ENCODE assay signal across 10 mouse cellular contexts in the genomic region with DNA sequence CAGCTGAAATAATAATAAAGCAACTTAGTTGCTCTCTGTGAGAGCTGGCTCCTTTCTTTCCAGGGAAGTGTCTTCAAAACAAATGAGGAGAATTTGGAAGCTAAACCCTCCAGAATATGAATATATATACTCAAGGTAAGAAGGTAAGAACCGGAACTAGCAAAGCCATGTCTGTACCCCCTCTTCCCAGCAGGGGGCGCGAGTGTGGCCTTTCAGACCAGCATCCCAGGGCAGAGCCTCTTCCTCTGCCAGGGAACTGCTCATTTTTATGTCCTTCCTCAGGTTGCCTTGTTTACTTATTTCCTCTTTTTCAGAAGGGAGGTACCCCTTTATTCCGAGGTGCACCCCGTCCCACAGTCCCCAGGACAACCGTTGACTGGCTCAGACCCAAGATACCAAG.
A peak's percentile ranks its signal among the peaks of the same experiment; 100 is the strongest.
DNase-seq lines count a peak whose midpoint lies in the region; ATAC-seq lines count a peak whose summit lies in the region.
"Had no signal": no experiment of that assay in that cellular context is flagged by ENCODE, and none has a peak within 500 bp of the region (broad histone marks: within the 10 kb centered on the region; RNA-seq: fewer than 3 reads in every experiment).

No protein-coding gene starts in this region.

- 0 out of 2 replicates have a peak, but pooled peaks have one; percentile 17 for ATAC-seq in hindbrain, embryonic 11.5 days (ENCODE audit: low FRiP score)
- no peak for ATAC-seq in midbrain, embryonic 14.5 days (ENCODE audit: low FRiP score, low TSS enrichment)
- no peak for ATAC-seq in midbrain, embryonic 15.5 days (replicated peaks)

- H3K9ac ChIP-seq in hindbrain, embryonic 11.5 days (ENCODE audit: low read depth, low read length) = no peak overlapping the region
- no peak overlapping the region for H3K9ac ChIP-seq in midbrain, embryonic 14.5 days (replicated peaks; ENCODE audit: low read length)
- no peak overlapping the region for H3K9ac ChIP-seq in midbrain, embryonic 15.5 days
- H3K9ac ChIP-seq: embryonic facial prominence, embryonic 12.5 days had no signal

- no peaks in the 10 kb centered on the region for H3K36me3 ChIP-seq in hindbrain, embryonic 11.5 days (ENCODE audit: control insufficient read depth, insufficient read depth, low read length)
- H3K36me3 ChIP-seq in hindbrain, embryonic 10.5 days = no peaks in the 10 kb centered on the region
- no peaks in the 10 kb centered on the region for H3K36me3 ChIP-seq in midbrain, embryonic 14.5 days (ENCODE audit: control insufficient read depth, insufficient read depth, low read length)
- no peaks in the 10 kb centered on the region for H3K36me3 ChIP-seq in midbrain, embryonic 15.5 days (replicated peaks)
- H3K36me3 ChIP-seq: embryonic facial prominence, embryonic 12.5 days had no signal

- no peak overlapping the region for H3K27ac ChIP-seq in hindbrain, embryonic 11.5 days (ENCODE audit: low read depth, low read length)
- H3K27ac ChIP-seq in hindbrain, embryonic 10.5 days = no peak overlapping the region
- no peak overlapping the region for H3K27ac ChIP-seq in midbrain, embryonic 14.5 days (replicated peaks; ENCODE audit: low read depth, low read length)
- no peak overlapping the region for H3K27ac ChIP-seq in midbrain, embryonic 15.5 days
- H3K27ac ChIP-seq: embryonic facial prominence, embryonic 12.5 days had no signal

- H3K4me3 ChIP-seq in hindbrain, embryonic 11.5 days (ENCODE audit: low read depth, low read length) = no peak overlapping the region
- no peak overlapping the region for H3K4me3 ChIP-seq in hindbrain, embryonic 10.5 days
- no peak overlapping the region for H3K4me3 ChIP-seq in midbrain, embryonic 14.5 days (replicated peaks; ENCODE audit: low read depth, low read length)
- H3K4me3 ChIP-seq in midbrain, embryonic 15.5 days = no peak overlapping the region
- H3K4me3 ChIP-seq: embryonic facial prominence, embryonic 12.5 days; megakaryocyte, embryonic 14.5 days had no signal

- 68% methylated on average over 6 of the region's 6 CpGs for WGBS in hindbrain, embryonic 11.5 days
- WGBS in hindbrain, embryonic 10.5 days = 66% methylated on average over 6 of the region's 6 CpGs
- WGBS in midbrain, embryonic 14.5 days = 72% methylated on average over 6 of the region's 6 CpGs
- 60% methylated on average over 6 of the region's 6 CpGs for WGBS in midbrain, embryonic 15.5 days

- no peaks in the 10 kb centered on the region for H3K4me1 ChIP-seq in hindbrain, embryonic 11.5 days (replicated peaks; ENCODE audit: control insufficient read depth, insufficient read depth, low read length)
- no peaks in the 10 kb centered on the region for H3K4me1 ChIP-seq in hindbrain, embryonic 10.5 days (replicated peaks)
- H3K4me1 ChIP-seq in midbrain, embryonic 14.5 days (ENCODE audit: control insufficient read depth, insufficient read depth, low read length) = no peaks in the 10 kb centered on the region
- no peaks in the 10 kb centered on the region for H3K4me1 ChIP-seq in midbrain, embryonic 15.5 days
- H3K4me1 ChIP-seq: embryonic facial prominence, embryonic 12.5 days; megakaryocyte, embryonic 14.5 days had no signal

- no peaks in the 10 kb centered on the region for H3K27me3 ChIP-seq in hindbrain, embryonic 11.5 days (ENCODE audit: control insufficient read depth, insufficient read depth, low read length)
- no peaks in the 10 kb centered on the region for H3K27me3 ChIP-seq in hindbrain, embryonic 10.5 days (ENCODE audit: insufficient read depth, poor library complexity, severe bottlenecking)
- H3K27me3 ChIP-seq in midbrain, embryonic 14.5 days (ENCODE audit: control insufficient read depth, insufficient read depth, low read length) = no peaks in the 10 kb centered on the region
- no peaks in the 10 kb centered on the region for H3K27me3 ChIP-seq in midbrain, embryonic 15.5 days (replicated peaks)
- H3K27me3 ChIP-seq: embryonic facial prominence, embryonic 12.5 days; megakaryocyte, embryonic 14.5 days had no signal

- no peaks in the 10 kb centered on the region for H3K9me3 ChIP-seq in hindbrain, embryonic 11.5 days (ENCODE audit: control insufficient read depth, low read length)
- H3K9me3 ChIP-seq in hindbrain, embryonic 10.5 days = no peaks in the 10 kb centered on the region
- H3K9me3 ChIP-seq in midbrain, embryonic 14.5 days (ENCODE audit: control insufficient read depth, low read length) = no peaks in the 10 kb centered on the region
- no peaks in the 10 kb centered on the region for H3K9me3 ChIP-seq in midbrain, embryonic 15.5 days
- H3K9me3 ChIP-seq: embryonic facial prominence, embryonic 12.5 days had no signal

- DNase-seq in hindbrain, embryonic 11.5 days (ENCODE audit: low spot score) = peak; percentile 21
- no peak for DNase-seq in hindbrain, embryonic 10.5 days (ENCODE audit: low spot score)
- peak; percentile 9 for DNase-seq in midbrain, embryonic 14.5 days
- DNase-seq in R1 (ENCODE audit: low read depth, low spot score) = peak; percentile 32
- DNase-seq in lung, postnatal 14 days = peak; percentile 22
- DNase-seq in cerebellum, adult 9-11 months = no peak
- DNase-seq in neural tube, embryonic 10.5 days (ENCODE audit: extremely low spot score, low spot score) = no peak

- no peak overlapping the region for H3K4me2 ChIP-seq in hindbrain, embryonic 11.5 days (replicated peaks; ENCODE audit: low read depth, low read length)
- H3K4me2 ChIP-seq in midbrain, embryonic 14.5 days (ENCODE audit: low read length) = no peak overlapping the region
- H3K4me2 ChIP-seq in midbrain, embryonic 15.5 days = no peak overlapping the region
- H3K4me2 ChIP-seq: embryonic facial prominence, embryonic 12.5 days had no signal

Comparison
In these comparisons a context has a peak if more than half of its experiments do, and no peak if none do; other contexts are left out.
1. DNase-seq: peak in hindbrain, embryonic 11.5 days (single experiment), midbrain, embryonic 14.5 days (single experiment), R1 (single experiment) and lung, postnatal 14 days (single experiment); none in hindbrain, embryonic 10.5 days (single experiment), cerebellum, adult 9-11 months (single experiment) and neural tube, embryonic 10.5 days (single experiment).